Mouse (Mus musculus) intestine, embryonic 16.5 days (tissue): ENCODE data around the gene Fam19a1. TPM values are rescaled to one million over a fixed set of nuclear protein-coding genes. Genes with fewer than 3 reads are reported as not detected.

ENCODE experiments used
- ATAC-seq: fragments of 200-750 bp; cut with Nextera tagmentation; 2 replicates; pipeline ENCODE4 v1.8.0; 2017; ENCODE audit warnings: moderate TSS enrichment, moderate library complexity
- H3K27ac ChIP-seq: fragments of 300-500 bp; sonication (generic); 2 replicates; pipeline ENCODE4 v1.5.1; 2014; ENCODE audit warnings: mild to moderate bottlenecking, low read length
- H3K27me3 ChIP-seq: fragments of 300-500 bp; sonication (generic); replicated peaks from 2 replicates; pipeline ENCODE4 v1.6.1; 2014; ENCODE audit warnings: low read length, control low read depth, mixed read lengths; ENCODE audit not compliant: control insufficient read depth, insufficient read depth
- H3K36me3 ChIP-seq: fragments of 300-500 bp; sonication (generic); 2 replicates; pipeline ENCODE4 v1.6.1; 2014; ENCODE audit warnings: low read length, control low read depth; ENCODE audit not compliant: control insufficient read depth, insufficient read depth
- H3K4me1 ChIP-seq: fragments of 300-500 bp; sonication (generic); 2 replicates; pipeline ENCODE4 v1.6.1; 2014; ENCODE audit warnings: low read length, control low read depth, mixed read lengths; ENCODE audit not compliant: control insufficient read depth, insufficient read depth
- H3K4me2 ChIP-seq: fragments of 300-500 bp; sonication (generic); 2 replicates; pipeline ENCODE4 v1.6.1; 2014; ENCODE audit warnings: low read depth, low read length, control low read depth
- H3K4me3 ChIP-seq: fragments of 300-500 bp; sonication (generic); 2 replicates; pipeline ENCODE4 v1.5.1; 2014; ENCODE audit warnings: mild to moderate bottlenecking, low read length
- H3K9ac ChIP-seq: fragments of 300-500 bp; sonication (generic); 2 replicates; pipeline ENCODE4 v1.6.1; 2014; ENCODE audit warnings: low read depth, low read length
- H3K9me3 ChIP-seq: fragments of 300-500 bp; sonication (generic); 2 replicates; pipeline ENCODE4 v1.6.1; 2016; ENCODE audit warnings: low read length, control low read depth; ENCODE audit not compliant: control insufficient read depth
- WGBS: fragments of 180-500 bp; shearing (Covaris S2); extraction: QIAGEN DNeasy Blood & Tissue Kit; methylation state at CpG from one replicate; pipeline ENCODE4 v1.1.7; 2014; 5-methylcytosine and 5-hydroxymethylcytosine counted together
- polyA plus RNA-seq: library from polyadenylated mRNA; unstranded; fragments of >200 nt; fragmentation: Nextera tagmentation; extraction: Ambion mirVana; gene quantifications from 2 replicates; pipeline ENCODE4 v1.2.1, GENCODE M21; 2015

The Fam19a1 gene
- polyA plus RNA-seq, 1 experiment from 2014 or later: 4.8 TPM

- Histone ChIP-seq H3K36me3 (no peaks in the 10 kb centered on the region), H3K27ac (no peak overlapping the region), H3K9me3 (no peaks in the 10 kb centered on the region), H3K9ac (no peak overlapping the region), H3K4me3 (no peak overlapping the region), H3K4me1 (no peaks in the 10 kb centered on the region), H3K4me2 (no peak overlapping the region), H3K27me3 (no peaks in the 10 kb centered on the region)
- ATAC-seq: no peak
- WGBS: 81% methylated on average over 3 of the region's 3 CpGs
These were observed 263.8 kb downstream of the Fam19a1 start for GRCm38 (mm10) chr6:96376773-96377172.

- Histone ChIP-seq H3K27ac (no peak overlapping the region), H3K4me2 (no peak overlapping the region), H3K36me3 (no peaks in the 10 kb centered on the region), H3K9me3 (no peaks in the 10 kb centered on the region), H3K27me3 (no peaks in the 10 kb centered on the region), H3K4me3 (no peak overlapping the region), H3K9ac (no peak overlapping the region), H3K4me1 (no peaks in the 10 kb centered on the region)
- 68% methylated on average over 4 of the region's 4 CpGs for WGBS
- no peak for ATAC-seq
These were observed 266.3 kb downstream of the Fam19a1 start for GRCm38 (mm10) chr6:96379229-96379628.

GRCm38 (mm10) chr6:96384441-96384840, 271.5 kb downstream of the Fam19a1 start:
- no peak overlapping the region for H3K27ac ChIP-seq
- H3K4me3 ChIP-seq: no peak overlapping the region
- no peak overlapping the region for H3K4me2 ChIP-seq
- no peaks in the 10 kb centered on the region for H3K9me3 ChIP-seq
- 72% methylated on average over 1 of the region's 1 CpGs for WGBS
- H3K9ac ChIP-seq: no peak overlapping the region
- no peaks in the 10 kb centered on the region for H3K36me3 ChIP-seq
- no peaks in the 10 kb centered on the region for H3K4me1 ChIP-seq
- ATAC-seq: no peak
- no peaks in the 10 kb centered on the region for H3K27me3 ChIP-seq

GRCm38 (mm10) chr6:96418866-96419265, 305.9 kb downstream of the Fam19a1 start:
- WGBS: 80% methylated on average over 4 of the region's 4 CpGs
- H3K4me3 ChIP-seq: no peak overlapping the region
- no peaks in the 10 kb centered on the region for H3K36me3 ChIP-seq
- H3K27me3 ChIP-seq: no peaks in the 10 kb centered on the region
- H3K9me3 ChIP-seq: no peaks in the 10 kb centered on the region
- H3K4me1 ChIP-seq: no peaks in the 10 kb centered on the region
- H3K4me2 ChIP-seq: no peak overlapping the region
- no peak overlapping the region for H3K27ac ChIP-seq
- no peak for ATAC-seq
- no peak overlapping the region for H3K9ac ChIP-seq

- H3K9ac ChIP-seq: no peak overlapping the region
- 84% methylated on average over 5 of the region's 5 CpGs for WGBS
These were observed 306.9 kb downstream of the Fam19a1 start for GRCm38 (mm10) chr6:96419704-96420382.

GRCm38 (mm10) chr6:96420515-96420914, 307.6 kb downstream of the Fam19a1 start:
- 34% methylated on average over 2 of the region's 2 CpGs for WGBS
- ATAC-seq: no peak
- no peaks in the 10 kb centered on the region for H3K27me3 ChIP-seq
- no peaks in the 10 kb centered on the region for H3K36me3 ChIP-seq
- no peak overlapping the region for H3K9ac ChIP-seq
- no peak overlapping the region for H3K4me3 ChIP-seq
- H3K9me3 ChIP-seq: no peaks in the 10 kb centered on the region
- H3K4me1 ChIP-seq: no peaks in the 10 kb centered on the region
- no peak overlapping the region for H3K27ac ChIP-seq
- no peak overlapping the region for H3K4me2 ChIP-seq

More at GRCm38 (mm10) chr6:96419704-96420382, 306.9 kb downstream of the Fam19a1 start:
- Histone ChIP-seq H3K4me3 (no peak overlapping the region), H3K27me3 (no peaks in the 10 kb centered on the region), H3K4me1 (no peaks in the 10 kb centered on the region), H3K27ac (no peak overlapping the region), H3K9me3 (no peaks in the 10 kb centered on the region), H3K4me2 (no peak overlapping the region), H3K36me3 (no peaks in the 10 kb centered on the region)
- no peak for ATAC-seq

GRCm38 (mm10) chr6:96429390-96429789, 316.4 kb downstream of the Fam19a1 start:
- no peak overlapping the region for H3K9ac ChIP-seq
- 50% methylated on average over 6 of the region's 6 CpGs for WGBS
- ATAC-seq: no peak
- no peak overlapping the region for H3K4me3 ChIP-seq
- no peak overlapping the region for H3K4me2 ChIP-seq
- no peaks in the 10 kb centered on the region for H3K4me1 ChIP-seq
- H3K27me3 ChIP-seq: no peaks in the 10 kb centered on the region
- H3K36me3 ChIP-seq: no peaks in the 10 kb centered on the region
- no peak overlapping the region for H3K27ac ChIP-seq
- no peaks in the 10 kb centered on the region for H3K9me3 ChIP-seq

GRCm38 (mm10) chr6:96432397-96432796, 319.4 kb downstream of the Fam19a1 start:
- Histone ChIP-seq H3K4me3 (no peak overlapping the region), H3K9ac (no peak overlapping the region), H3K9me3 (no peaks in the 10 kb centered on the region), H3K4me1 (no peaks in the 10 kb centered on the region), H3K36me3 (no peaks in the 10 kb centered on the region), H3K27ac (no peak overlapping the region), H3K4me2 (no peak overlapping the region), H3K27me3 (no peaks in the 10 kb centered on the region)
- WGBS: 62% methylated on average over 3 of the region's 3 CpGs
- ATAC-seq: no peak

- no peak overlapping the region for H3K4me3 ChIP-seq
- H3K4me1 ChIP-seq: no peaks in the 10 kb centered on the region
- 81% methylated on average over 1 of the region's 1 CpGs for WGBS
- H3K36me3 ChIP-seq: no peaks in the 10 kb centered on the region
- no peak overlapping the region for H3K9ac ChIP-seq
- ATAC-seq: no peak
- no peak overlapping the region for H3K4me2 ChIP-seq
- H3K27ac ChIP-seq: no peak overlapping the region
- H3K27me3 ChIP-seq: no peaks in the 10 kb centered on the region
- no peaks in the 10 kb centered on the region for H3K9me3 ChIP-seq
These were observed 320.9 kb downstream of the Fam19a1 start for GRCm38 (mm10) chr6:96433896-96434295.

GRCm38 (mm10) chr6:96435545-96435944, 322.6 kb downstream of the Fam19a1 start:
- no peaks in the 10 kb centered on the region for H3K9me3 ChIP-seq
- H3K36me3 ChIP-seq: no peaks in the 10 kb centered on the region
- no peak overlapping the region for H3K27ac ChIP-seq
- no peak overlapping the region for H3K4me3 ChIP-seq
- H3K9ac ChIP-seq: no peak overlapping the region
- ATAC-seq: no peak
- 41% methylated on average over 2 of the region's 2 CpGs for WGBS
- H3K4me1 ChIP-seq: no peaks in the 10 kb centered on the region
- H3K27me3 ChIP-seq: no peaks in the 10 kb centered on the region
- H3K4me2 ChIP-seq: no peak overlapping the region
